Mouse (Mus musculus): ENCODE results near the gene Gm4881. TPM values are rescaled to one million over a fixed set of nuclear protein-coding genes. Genes with fewer than 3 reads are reported as not detected.

The Gm4881 gene
- polyA plus RNA-seq, 1 experiment, result not detected

- no peak for TF ChIP-seq GATA1 (IDR thresholded peaks at IDR 0.05; ENCODE audit: low read length)
These were observed 25.5 kb upstream of the Gm4881 start for GRCm38 (mm10) chr7:24969805-24970204.

- TF ChIP-seq GATA1 (IDR thresholded peaks at IDR 0.05; ENCODE audit: low read length), result no peak
These were observed 24.2 kb upstream of the Gm4881 start for GRCm38 (mm10) chr7:24968463-24968862.

GRCm38 (mm10) chr7:24967966-24968365 lies 23.7 kb upstream of the Gm4881 start:
- TF ChIP-seq GATA1 (IDR thresholded peaks at IDR 0.05; ENCODE audit: low read length), result no peak

- no peak for TF ChIP-seq GATA1 (IDR thresholded peaks at IDR 0.05; ENCODE audit: low read length)
These were observed 20.7 kb upstream of the Gm4881 start for GRCm38 (mm10) chr7:24964897-24965535.

GRCm38 (mm10) chr7:24964288-24964687 lies 20.0 kb upstream of the Gm4881 start:
- no peak for TF ChIP-seq GATA1 (IDR thresholded peaks at IDR 0.05; ENCODE audit: low read length)

GRCm38 (mm10) chr7:24955226-24955625 lies 10.9 kb upstream of the Gm4881 start:
- no peak for TF ChIP-seq GATA1 (IDR thresholded peaks at IDR 0.05; ENCODE audit: low read length)

- TF ChIP-seq GATA1 (IDR thresholded peaks at IDR 0.05; ENCODE audit: low read length), result no peak
These were observed 10.2 kb upstream of the Gm4881 start for GRCm38 (mm10) chr7:24954450-24954849.

GRCm38 (mm10) chr7:24953966-24954365 lies 9.7 kb upstream of the Gm4881 start:
- TF ChIP-seq GATA1 (IDR thresholded peaks at IDR 0.05; ENCODE audit: low read length), result no peak

- TF ChIP-seq GATA1 (IDR thresholded peaks at IDR 0.05; ENCODE audit: low read length), result no peak
These were observed 5.8 kb upstream of the Gm4881 start for GRCm38 (mm10) chr7:24949958-24950623.

GRCm38 (mm10) chr7:24948774-24949173 lies 4.5 kb upstream of the Gm4881 start:
- no peak for TF ChIP-seq GATA1 (IDR thresholded peaks at IDR 0.05; ENCODE audit: low read length)

GRCm38 (mm10) chr7:24947316-24948048 lies 3.2 kb upstream of the Gm4881 start:
- TF ChIP-seq GATA1 (IDR thresholded peaks at IDR 0.05; ENCODE audit: low read length), result no peak

- TF ChIP-seq GATA1 (IDR thresholded peaks at IDR 0.05; ENCODE audit: low read length), result no peak
These were observed 653 bp downstream of the Gm4881 start for GRCm38 (mm10) chr7:24943641-24944040.

- TF ChIP-seq GATA1 (IDR thresholded peaks at IDR 0.05; ENCODE audit: low read length), result no peak
These were observed 12.6 kb downstream of the Gm4881 start for GRCm38 (mm10) chr7:24931651-24932050.

GRCm38 (mm10) chr7:24930475-24930874 lies 13.8 kb downstream of the Gm4881 start:
- TF ChIP-seq GATA1 (IDR thresholded peaks at IDR 0.05; ENCODE audit: low read length), result no peak

- TF ChIP-seq GATA1 (IDR thresholded peaks at IDR 0.05; ENCODE audit: low read length), result no peak
These were observed 24.6 kb downstream of the Gm4881 start for GRCm38 (mm10) chr7:24919728-24920127.

GRCm38 (mm10) chr7:24918763-24919323 lies 25.5 kb downstream of the Gm4881 start:
- no peak for TF ChIP-seq GATA1 (IDR thresholded peaks at IDR 0.05; ENCODE audit: low read length)
